Mouse (Mus musculus): Measurements from ENCODE around the gene Cd24a.

- TF ChIP-seq CTCF (IDR thresholded peaks at IDR 0.05; ENCODE audit: borderline replicate concordance, extremely low read depth, insufficient read depth, insufficient read length) (no peak), POLR2A (IDR thresholded peaks at IDR 0.05; ENCODE audit: borderline replicate concordance, extremely low read depth, insufficient read depth, insufficient read length, poor library complexity, severe bottlenecking) (no peak)
Measured at GRCm38 (mm10) chr10:43550923-43551322, 27.2 kb upstream of the Cd24a start.
